Mouse (Mus musculus): ENCODE data around the gene Ttc28. TPM values are rescaled to one million over a fixed set of nuclear protein-coding genes. Genes with fewer than 3 reads are reported as not detected.
A peak's percentile ranks its signal among the peaks of the same experiment; 100 is the strongest.

Ttc28 gene
- polyA plus RNA-seq, 1 experiment from 2014 or later, result 5.4 TPM

DNA sequence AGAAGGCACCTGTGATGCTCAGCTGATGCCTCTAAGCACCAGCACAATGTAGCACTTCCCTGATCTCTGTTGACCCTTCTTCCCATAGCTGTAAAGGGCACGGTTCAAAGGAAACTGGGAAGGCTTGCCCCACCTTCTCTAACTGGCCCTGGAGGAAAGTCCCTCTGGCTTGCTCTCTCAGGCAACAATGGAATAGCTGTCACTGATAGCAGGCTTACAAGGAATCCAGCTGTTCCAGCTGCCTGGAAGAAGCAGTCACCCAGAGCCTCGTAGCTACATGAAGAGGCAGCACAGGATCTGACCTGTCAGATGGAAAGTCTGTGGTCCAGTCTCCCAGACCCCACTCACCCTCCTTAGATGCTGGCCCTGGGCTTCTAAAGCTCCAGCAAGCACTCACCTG, 389.2 kb downstream of the Ttc28 start:
- WGBS, result 49% methylated on average over 2 of the region's 2 CpGs
- Histone ChIP-seq H3K27me3 (replicated peaks; ENCODE audit: insufficient read depth, low read length) (no peaks in the 10 kb centered on the region), H3K27ac (ENCODE audit: low read length) (no peak overlapping the region), H3K4me2 (replicated peaks; ENCODE audit: low read depth, low read length) (no peak overlapping the region), H3K4me1 (ENCODE audit: insufficient read depth, low read depth, low read length) (no peaks in the 10 kb centered on the region; the same call in none of the 2 replicates), H3K9ac (replicated peaks; ENCODE audit: low read depth) (no peak overlapping the region), H3K36me3 (ENCODE audit: insufficient read depth, low read length) (no peaks in the 10 kb centered on the region), H3K9me3 (ENCODE audit: low read length) (no peaks in the 10 kb centered on the region), H3K4me3 (ENCODE audit: low read depth, low read length) (no peak overlapping the region)
- ATAC-seq (no peak), DNase-seq (ENCODE audit: low spot score) (no peak)
- TF ChIP-seq EP300 (IDR thresholded peaks at IDR 0.05) (no peak), CTCF (IDR thresholded peaks at IDR 0.05) (no peak)

DNA sequence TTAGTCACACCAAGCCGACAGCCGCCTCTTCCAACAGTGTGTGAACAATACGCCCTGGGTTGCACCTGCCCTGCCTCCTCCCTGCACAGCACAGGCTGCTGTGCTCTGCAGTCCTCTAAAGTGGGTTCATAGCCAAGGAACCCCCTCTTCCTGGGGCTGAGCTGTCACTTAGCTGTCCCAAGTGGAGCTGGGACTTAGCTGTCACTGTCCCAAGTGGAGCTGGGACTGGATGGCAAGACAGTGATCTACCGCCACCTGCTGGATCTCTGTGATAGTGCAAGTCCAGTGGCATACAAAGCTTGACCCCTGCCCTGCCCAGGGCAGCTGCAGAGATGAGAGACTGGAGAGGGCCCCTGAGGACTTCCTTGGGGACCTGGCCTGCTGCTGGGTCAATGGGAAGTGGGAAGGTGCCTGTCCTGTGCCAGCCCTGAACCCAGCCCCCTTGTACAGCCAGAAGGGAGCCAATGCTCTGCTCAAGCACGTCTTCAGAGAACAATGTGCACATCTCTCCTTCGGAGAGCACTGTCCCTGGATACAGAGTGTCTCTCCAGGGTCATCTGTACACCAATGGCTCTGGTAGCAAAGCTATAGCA, 390.1 kb downstream of the Ttc28 start:
- TF ChIP-seq EP300 (IDR thresholded peaks at IDR 0.05) (no peak), CTCF (IDR thresholded peaks at IDR 0.05) (peak; percentile 99)
- DNase-seq (ENCODE audit: low spot score), result peak; percentile 86
- Histone ChIP-seq H3K9ac (replicated peaks; ENCODE audit: low read depth) (no peak overlapping the region), H3K4me1 (ENCODE audit: insufficient read depth, low read depth, low read length) (no peaks in the 10 kb centered on the region; the same call in 1 of the 2 replicates), H3K27me3 (replicated peaks; ENCODE audit: insufficient read depth, low read length) (no peaks in the 10 kb centered on the region), H3K4me3 (ENCODE audit: low read depth, low read length) (no peak overlapping the region), H3K27ac (ENCODE audit: low read length) (no peak overlapping the region), H3K9me3 (ENCODE audit: low read length) (no peaks in the 10 kb centered on the region), H3K36me3 (ENCODE audit: insufficient read depth, low read length) (no peaks in the 10 kb centered on the region), H3K4me2 (replicated peaks; ENCODE audit: low read depth, low read length) (no peak overlapping the region)
- whole genome bisulfite sequencing, result 66% methylated on average over 6 of the region's 6 CpGs
- peak; percentile 39 for ATAC-seq

GRCm38 (mm10) chr5:111270246-111271002, 390.8 kb downstream of the Ttc28 start:
- Histone ChIP-seq H3K4me2 (replicated peaks; ENCODE audit: low read depth, low read length) (no peak overlapping the region), H3K4me1 (ENCODE audit: insufficient read depth, low read depth, low read length) (no peaks in the 10 kb centered on the region; the same call in 1 of the 2 replicates), H3K4me3 (ENCODE audit: low read depth, low read length) (no peak overlapping the region), H3K36me3 (ENCODE audit: insufficient read depth, low read length) (no peaks in the 10 kb centered on the region), H3K27ac (ENCODE audit: low read length) (no peak overlapping the region), H3K27me3 (replicated peaks; ENCODE audit: insufficient read depth, low read length) (no peaks in the 10 kb centered on the region), H3K9ac (replicated peaks; ENCODE audit: low read depth) (no peak overlapping the region), H3K9me3 (ENCODE audit: low read length) (no peaks in the 10 kb centered on the region)
- no peak for DNase-seq (ENCODE audit: low spot score)
- 65% methylated on average over 15 of the region's 15 CpGs for WGBS
- no peak for TF ChIP-seq CTCF (IDR thresholded peaks at IDR 0.05)
- TF ChIP-seq EP300 (IDR thresholded peaks at IDR 0.05), result no peak
- no peak for ATAC-seq

- no peak overlapping the region for H3K4me3 ChIP-seq (ENCODE audit: low read depth, low read length)
Measured at GRCm38 (mm10) chr5:111273589-111273988, 394.0 kb downstream of the Ttc28 start.

DNA sequence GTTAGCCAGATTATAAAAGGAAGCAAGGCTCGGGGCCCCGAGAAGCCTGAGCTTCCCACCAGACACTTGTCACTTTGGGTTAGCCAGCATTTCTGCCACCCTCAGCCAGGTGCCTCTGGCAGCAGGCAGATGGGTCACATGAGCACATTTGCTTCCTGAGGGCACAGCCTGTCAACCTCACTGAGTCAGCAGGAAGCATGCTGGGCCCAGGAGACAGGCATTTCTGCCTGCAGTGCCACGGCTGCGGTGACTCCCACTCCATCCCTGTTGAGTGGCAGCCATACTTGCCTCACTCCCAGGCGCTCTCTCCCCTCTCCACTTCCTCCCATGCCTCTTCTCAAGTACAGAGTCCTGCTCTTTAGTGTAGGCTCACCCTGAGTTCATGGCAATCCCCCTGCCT, 395.3 kb downstream of the Ttc28 start:
- DNase-seq (ENCODE audit: low spot score) (no peak), ATAC-seq (no peak)
- Histone ChIP-seq H3K9ac (replicated peaks; ENCODE audit: low read depth) (no peak overlapping the region), H3K4me2 (replicated peaks; ENCODE audit: low read depth, low read length) (no peak overlapping the region), H3K4me3 (ENCODE audit: low read depth, low read length) (no peak overlapping the region), H3K4me1 (ENCODE audit: insufficient read depth, low read depth, low read length) (no peaks in the 10 kb centered on the region), H3K9me3 (ENCODE audit: low read length) (no peaks in the 10 kb centered on the region), H3K27ac (ENCODE audit: low read length) (no peak overlapping the region), H3K27me3 (replicated peaks; ENCODE audit: insufficient read depth, low read length) (no peaks in the 10 kb centered on the region), H3K36me3 (ENCODE audit: insufficient read depth, low read length) (no peaks in the 10 kb centered on the region; the same call in 1 of the 2 replicates)
- 71% methylated on average over 5 of the region's 5 CpGs for WGBS
- no peak for TF ChIP-seq EP300 (IDR thresholded peaks at IDR 0.05)
- TF ChIP-seq CTCF (IDR thresholded peaks at IDR 0.05), result no peak

More at GRCm38 (mm10) chr5:111273589-111273988, 394.0 kb downstream of the Ttc28 start:
- Histone ChIP-seq H3K4me1 (ENCODE audit: insufficient read depth, low read depth, low read length) (no peaks in the 10 kb centered on the region; the same call in 1 of the 2 replicates), H3K36me3 (ENCODE audit: insufficient read depth, low read length) (no peaks in the 10 kb centered on the region), H3K27ac (ENCODE audit: low read length) (no peak overlapping the region), H3K9me3 (ENCODE audit: low read length) (no peaks in the 10 kb centered on the region), H3K27me3 (replicated peaks; ENCODE audit: insufficient read depth, low read length) (no peaks in the 10 kb centered on the region), H3K9ac (replicated peaks; ENCODE audit: low read depth) (no peak overlapping the region), H3K4me2 (replicated peaks; ENCODE audit: low read depth, low read length) (no peak overlapping the region)
- WGBS, result 32% methylated on average over 10 of the region's 10 CpGs
- ATAC-seq (peak; percentile 68), DNase-seq (ENCODE audit: low spot score) (peak; percentile 91)
- TF ChIP-seq EP300 (IDR thresholded peaks at IDR 0.05) (no peak), CTCF (IDR thresholded peaks at IDR 0.05) (peak; percentile 95)

GRCm38 (mm10) chr5:111284420-111285175, 405.0 kb downstream of the Ttc28 start:
- no peak overlapping the region for H3K4me3 ChIP-seq (ENCODE audit: low read depth, low read length)
- ATAC-seq (no peak), DNase-seq (ENCODE audit: low spot score) (no peak)
- no peaks in the 10 kb centered on the region for H3K4me1 ChIP-seq (ENCODE audit: insufficient read depth, low read depth, low read length)
- 86% methylated on average over 19 of the region's 19 CpGs for whole genome bisulfite sequencing
- H3K9ac ChIP-seq (replicated peaks; ENCODE audit: low read depth), result no peak overlapping the region
- H3K27ac ChIP-seq (ENCODE audit: low read length), result no peak overlapping the region
- no peaks in the 10 kb centered on the region for H3K9me3 ChIP-seq (ENCODE audit: low read length)
- H3K36me3 ChIP-seq (ENCODE audit: insufficient read depth, low read length), result peaks cover 4% of the 10 kb centered on the region
- H3K4me2 ChIP-seq (replicated peaks; ENCODE audit: low read depth, low read length), result no peak overlapping the region
- no peaks in the 10 kb centered on the region for H3K27me3 ChIP-seq (replicated peaks; ENCODE audit: insufficient read depth, low read length)
- TF ChIP-seq CTCF (IDR thresholded peaks at IDR 0.05) (no peak), EP300 (IDR thresholded peaks at IDR 0.05) (no peak)

Data from lung, postnatal 0 days (tissue).